Mouse (Mus musculus) hematopoietic stem cell, adult 5-6 weeks (primary cell): ENCODE data around the gene Thoc2. TPM values are rescaled to one million over a fixed set of nuclear protein-coding genes. Genes with fewer than 3 reads are reported as not detected.

Source experiments
- total RNA-seq: library from RNA; stranded (forward); fragments of 172-1452, 232-1000 nt; gene quantifications from 2 replicates; pipeline ENCODE4 v1.2.3, GENCODE M21; 2017

Gene Thoc2
- total RNA-seq, 1 experiment from 2014 or later = 113 TPM

Other genes with a start within 250 kb of the Thoc2 start
- 52.9 and 56.0 TPM in 2 replicates for gene Xiap, start 139.0 kb upstream of the Thoc2 start, total RNA-seq
- 566 and 593 TPM in 2 replicates for gene Stag2, start 228.6 kb upstream of the Thoc2 start, total RNA-seq